Mouse (Mus musculus) gastrocnemius, postnatal 14 days (tissue): Measurements from ENCODE around the gene St6galnac6. TPM values are rescaled to one million over a fixed set of nuclear protein-coding genes. Genes with fewer than 3 reads are reported as not detected.
A peak's percentile ranks its signal among the peaks of the same experiment; 100 is the strongest.

ENCODE experiments used
- DNase-seq: peaks from one replicate; pipeline ENCODE4 v3.0.0; 2021; ENCODE audit warnings: mixed read lengths
- intact Hi-C: fragments of 180-260 bp; cut with DNase I; formaldehyde crosslinking; loops from one replicate; pipeline ENCODE4 v1.15.1; 2025; ENCODE audit warnings: low total_unique reads
- microRNA-seq, 2 experiments: library from miRNA; unstranded; fragments of <30 nt; microRNA quantifications; one replicate each; pipeline ENCODE4 v1.2.0; 2021
- total RNA-seq, 2 experiments: library from RNA; stranded (reverse); gene quantifications; 2 replicates each; pipeline ENCODE4 v1.2.3; 2021

Gene St6galnac6
- total RNA-seq, 2 experiments from 2014 or later = 42.7 to 51.0 TPM

- intact Hi-C loops = no loop called here
- DNase-seq = peak; percentile 45
Observed at GRCm38 (mm10) chr2:32655826-32656225, 56.3 kb downstream of the St6galnac6 start.

- intact Hi-C loops = no loop called here
- DNase-seq = no peak
Observed at GRCm38 (mm10) chr2:32658873-32659272, 59.4 kb downstream of the St6galnac6 start.

GRCm38 (mm10) chr2:32661509-32662107 is 62.1 kb downstream of the St6galnac6 start:
- intact Hi-C loops = no loop called here
- DNase-seq = no peak

- no peak for DNase-seq
- intact Hi-C loops = no loop called here
Observed at GRCm38 (mm10) chr2:32662291-32662690, 62.8 kb downstream of the St6galnac6 start.

- DNase-seq = no peak
- intact Hi-C loops = no loop called here
Observed at GRCm38 (mm10) chr2:32665345-32665744, 65.8 kb downstream of the St6galnac6 start.

GRCm38 (mm10) chr2:32665853-32666252 is 66.3 kb downstream of the St6galnac6 start:
- intact Hi-C loops = no loop called here
- DNase-seq = no peak

- intact Hi-C loops = no loop called here
Observed at GRCm38 (mm10) chr2:32667775-32668174, 68.3 kb downstream of the St6galnac6 start.

GRCm38 (mm10) chr2:32668176-32668575 is 68.7 kb downstream of the St6galnac6 start:
- no peak for DNase-seq
- intact Hi-C loops = no loop called here

More at GRCm38 (mm10) chr2:32667775-32668174, 68.3 kb downstream of the St6galnac6 start:
- DNase-seq = no peak

GRCm38 (mm10) chr2:32669876-32670275 is 70.4 kb downstream of the St6galnac6 start:
- DNase-seq = no peak
- intact Hi-C loops = no loop called here

Small RNA genes within 50 kb of the gene (microRNA-seq; reads per million reads assigned to microRNA genes)
- 0 reads per million in 2 experiments for gene Mir1954

Other genes starting within 250 kb of the St6galnac6 start
- 10 to 100 TPM; 29.3 to 30.0 TPM for gene Ciz1, start 247.4 kb upstream of the St6galnac6 start, total RNA-seq
- 10 to 100 TPM in 1 of 2 experiments, 1 to 10 TPM in 1; 9.8 to 13.5 TPM for gene Dnm1, start 246.4 kb upstream of the St6galnac6 start, total RNA-seq
- 10 to 100 TPM; 44.1 to 49.3 TPM for gene 1110008P14Rik, start 217.8 kb upstream of the St6galnac6 start, total RNA-seq
- 1 to 10 TPM; 2.6 to 4.7 TPM for gene Lcn2, start 211.5 kb upstream of the St6galnac6 start, total RNA-seq
- 10 to 100 TPM; 41.3 to 43.2 TPM for gene Ptges2, start 203.8 kb upstream of the St6galnac6 start, total RNA-seq
- 1 to 10 TPM; 2.4 to 3.1 TPM for gene Naif1, start 149.3 kb upstream of the St6galnac6 start, total RNA-seq
- gene Slc25a25, start 148.3 kb upstream of the St6galnac6 start, total RNA-seq = 10 to 100 TPM; 18.1 to 47.8 TPM
- gene Fam102a, start 64.4 kb upstream of the St6galnac6 start, total RNA-seq = 1 to 10 TPM; 3.5 to 4.2 TPM
- gene Dpm2, start 28.9 kb upstream of the St6galnac6 start, total RNA-seq = 10 to 100 TPM; 17.6 to 17.8 TPM
- not detected for gene Pip5kl1, start 24.9 kb upstream of the St6galnac6 start, total RNA-seq
- not detected for gene 9430097D07Rik, start 24.0 kb upstream of the St6galnac6 start, total RNA-seq
- gene St6galnac4, start 12.6 kb upstream of the St6galnac6 start, total RNA-seq = 10 to 100 TPM; 25.6 to 26.3 TPM
- 1,000 to 10,000 TPM; 1,800 to 1,917 TPM for gene Ak1, start 22.0 kb downstream of the St6galnac6 start, total RNA-seq
- 10 to 100 TPM; 46.8 to 49.3 TPM for gene Eng, start 46.9 kb downstream of the St6galnac6 start, total RNA-seq
- gene Fpgs, start 104.4 kb downstream of the St6galnac6 start, total RNA-seq = 10 to 100 TPM in 1 of 2 experiments, 1 to 10 TPM in 1; 6.7 to 11.1 TPM
- gene Cdk9, start 113.4 kb downstream of the St6galnac6 start, total RNA-seq = 10 to 100 TPM; 21.3 to 23.9 TPM
- 10 to 100 TPM; 10.2 to 16.1 TPM for gene Sh2d3c, start 121.3 kb downstream of the St6galnac6 start, total RNA-seq
- not detected for gene 6330409D20Rik, start 141.3 kb downstream of the St6galnac6 start, total RNA-seq
- gene Tor2a, start 157.5 kb downstream of the St6galnac6 start, total RNA-seq = 1 to 10 TPM; 7.5 to 8.2 TPM
- not detected for gene Ttc16, start 175.9 kb downstream of the St6galnac6 start, total RNA-seq
- gene Ptrh1, start 176.1 kb downstream of the St6galnac6 start, total RNA-seq = 1 to 10 TPM; 2.4 to 3.0 TPM
- gene Cfap157, start 184.7 kb downstream of the St6galnac6 start, total RNA-seq = under 1 TPM in 1 of 2 experiments, not detected in 1; 0.35 TPM
- gene Stxbp1, start 247.5 kb downstream of the St6galnac6 start, total RNA-seq = 10 to 100 TPM in 1 of 2 experiments, 1 to 10 TPM in 1; 7.2 to 10.6 TPM